ENCODE assay signal across 8 mouse cellular contexts in genomic region chr7:142483136-142483535, GRCm38 (mm10). TPM values are rescaled to one million over a fixed set of nuclear protein-coding genes. Genes with fewer than 3 reads are reported as not detected.
DNase-seq lines count a peak whose midpoint lies in the region; ATAC-seq lines count a peak whose summit lies in the region.

No protein-coding gene starts in this region.

- peaks cover 30% of the 10 kb centered on the region for H3K4me1 ChIP-seq in hindbrain, embryonic 15.5 days (replicated peaks)
- H3K4me1 ChIP-seq in hindbrain, embryonic 16.5 days (ENCODE audit: control insufficient read depth, insufficient read depth, low read depth, low read length), result peaks cover 18% of the 10 kb centered on the region
- H3K4me1 ChIP-seq in heart, embryonic 14.5 days (ENCODE audit: control insufficient read depth in 2 of 2, insufficient read depth in 2 of 2, low read length in 2 of 2), result peaks cover 63 to 77% of the 10 kb centered on the region in 2 experiments
- peaks cover 17% of the 10 kb centered on the region for H3K4me1 ChIP-seq in midbrain, embryonic 16.5 days (ENCODE audit: control insufficient read depth, insufficient read depth, low read length)

- DNase-seq in embryo, embryonic 9.5 days (ENCODE audit: extremely low spot score), result peak; percentile 39
- DNase-seq in layer of hippocampus, adult 9-11 months, result no peak
- DNase-seq in adrenal gland, adult (ENCODE audit: inconsistent age in 2 of 2, low spot score in 1 of 2), result no peak
- DNase-seq in right cerebral cortex, adult 18-20 months, result no peak

- 51% methylated on average over 11 of the region's 11 CpGs for WGBS in hindbrain, embryonic 15.5 days
- 50% methylated on average over 11 of the region's 11 CpGs for WGBS in hindbrain, embryonic 16.5 days
- 7% methylated on average over 11 of the region's 11 CpGs for WGBS in heart, embryonic 14.5 days
- 51% methylated on average over 11 of the region's 11 CpGs for WGBS in midbrain, embryonic 16.5 days

- ATAC-seq in hindbrain, embryonic 15.5 days (ENCODE audit: low FRiP score, low read depth), result no peak
- no peak for ATAC-seq in hindbrain, embryonic 16.5 days
- ATAC-seq in heart, embryonic 14.5 days (ENCODE audit: insufficient number of reproducible peaks, insufficient read depth, low FRiP score, low read depth), result peak; percentile 47
- ATAC-seq in midbrain, embryonic 16.5 days, result no peak

- no peak overlapping the region for H3K9ac ChIP-seq in hindbrain, embryonic 15.5 days
- no peak overlapping the region for H3K9ac ChIP-seq in hindbrain, embryonic 16.5 days (ENCODE audit: low read depth, low read length)
- H3K9ac ChIP-seq in heart, embryonic 14.5 days (ENCODE audit: low read length), result peak overlapping the region; percentile 76; the same call in 1 of the 2 replicates
- no peak overlapping the region for H3K9ac ChIP-seq in midbrain, embryonic 16.5 days (ENCODE audit: low read depth, low read length)

- H3K4me3 ChIP-seq in hindbrain, embryonic 15.5 days, result no peak overlapping the region
- no peak overlapping the region for H3K4me3 ChIP-seq in hindbrain, embryonic 16.5 days (ENCODE audit: low read length)
- H3K4me3 ChIP-seq in heart, embryonic 14.5 days (ENCODE audit: control insufficient read depth in 1 of 2, insufficient read depth in 1 of 2, low read depth in 1 of 2, low read length in 2 of 2), result no peak overlapping the region
- H3K4me3 ChIP-seq in midbrain, embryonic 16.5 days (ENCODE audit: low read depth, low read length), result no peak overlapping the region

- H3K27ac ChIP-seq in hindbrain, embryonic 15.5 days (replicated peaks), result peak overlapping the region; percentile 68
- no peak overlapping the region; the same call in 1 of the 2 replicates for H3K27ac ChIP-seq in hindbrain, embryonic 16.5 days (ENCODE audit: low read depth, low read length)
- peak overlapping the region; percentile 94 to 98 for H3K27ac ChIP-seq in heart, embryonic 14.5 days (replicated peaks in 1 of 2; ENCODE audit: control insufficient read depth in 1 of 2, insufficient read depth in 1 of 2, low read depth in 2 of 2, low read length in 2 of 2)
- H3K27ac ChIP-seq in midbrain, embryonic 16.5 days (ENCODE audit: low read length), result peak overlapping the region; percentile 19; the same call in 1 of the 2 replicates

- H3K36me3 ChIP-seq in hindbrain, embryonic 15.5 days, result no peaks in the 10 kb centered on the region
- H3K36me3 ChIP-seq in hindbrain, embryonic 16.5 days (ENCODE audit: control insufficient read depth, insufficient read depth, low read length), result no peaks in the 10 kb centered on the region
- H3K36me3 ChIP-seq in heart, embryonic 14.5 days (ENCODE audit: control insufficient read depth, insufficient read depth, low read length), result peaks cover 17% of the 10 kb centered on the region; the same call in 1 of the 2 replicates
- H3K36me3 ChIP-seq in midbrain, embryonic 16.5 days (ENCODE audit: control insufficient read depth, insufficient read depth, low read length), result no peaks in the 10 kb centered on the region

- no peak overlapping the region for H3K4me2 ChIP-seq in hindbrain, embryonic 15.5 days
- no peak overlapping the region for H3K4me2 ChIP-seq in hindbrain, embryonic 16.5 days (ENCODE audit: low read length)
- no peak overlapping the region; the same call in 1 of the 2 replicates for H3K4me2 ChIP-seq in heart, embryonic 14.5 days (ENCODE audit: low read length)
- no peak overlapping the region for H3K4me2 ChIP-seq in midbrain, embryonic 16.5 days (ENCODE audit: low read length)

- no peaks in the 10 kb centered on the region for H3K9me3 ChIP-seq in hindbrain, embryonic 15.5 days
- H3K9me3 ChIP-seq in hindbrain, embryonic 16.5 days (ENCODE audit: control insufficient read depth, low read length), result no peaks in the 10 kb centered on the region
- H3K9me3 ChIP-seq in heart, embryonic 14.5 days (ENCODE audit: control insufficient read depth, low read length), result no peaks in the 10 kb centered on the region
- H3K9me3 ChIP-seq in midbrain, embryonic 16.5 days (replicated peaks; ENCODE audit: control insufficient read depth, low read length, poor library complexity, severe bottlenecking), result no peaks in the 10 kb centered on the region

- no peaks in the 10 kb centered on the region for H3K27me3 ChIP-seq in hindbrain, embryonic 15.5 days
- H3K27me3 ChIP-seq in hindbrain, embryonic 16.5 days (replicated peaks; ENCODE audit: control insufficient read depth, insufficient read depth, low read length), result no peaks in the 10 kb centered on the region; the same call in 1 of the 2 replicates
- no peaks in the 10 kb centered on the region for H3K27me3 ChIP-seq in heart, embryonic 14.5 days (ENCODE audit: control insufficient read depth, insufficient read depth, low read length)
- H3K27me3 ChIP-seq in midbrain, embryonic 16.5 days (ENCODE audit: control insufficient read depth, insufficient read depth, low read depth, low read length), result no peaks in the 10 kb centered on the region

RNA-seq across cellular contexts. Expression of gene Tnnt3, which starts 15.5 kb away (rescaled TPM):
- polyA plus RNA-seq in hindbrain, embryonic 15.5 days (2015; fragmentation: Nextera tagmentation; extraction: Ambion mirVana), result 3.3 and 3.6 TPM in 2 replicates
- polyA plus RNA-seq in hindbrain, embryonic 16.5 days (2015; fragmentation: Nextera tagmentation; extraction: Ambion mirVana), result 3.1 and 25.7 TPM in 2 replicates
- polyA plus RNA-seq in heart, embryonic 14.5 days (2014; fragmentation: Nextera tagmentation; extraction: Ambion mirVana), result 3.9 and 5.8 TPM in 2 replicates
- 0.91 and 1.6 TPM in 2 replicates for polyA plus RNA-seq in midbrain, embryonic 16.5 days (2015; fragmentation: Nextera tagmentation; extraction: Ambion mirVana)

RNA-seq across cellular contexts. Expression of gene Lsp1, which starts 22.5 kb away (rescaled TPM):
- 4.5 and 7.6 TPM in 2 replicates for polyA plus RNA-seq in hindbrain, embryonic 15.5 days (2015; fragmentation: Nextera tagmentation; extraction: Ambion mirVana)
- polyA plus RNA-seq in hindbrain, embryonic 16.5 days (2015; fragmentation: Nextera tagmentation; extraction: Ambion mirVana), result 5.5 and 6.0 TPM in 2 replicates
- 48.6 and 49.3 TPM in 2 replicates for polyA plus RNA-seq in heart, embryonic 14.5 days (2014; fragmentation: Nextera tagmentation; extraction: Ambion mirVana)
- polyA plus RNA-seq in midbrain, embryonic 16.5 days (2015; fragmentation: Nextera tagmentation; extraction: Ambion mirVana), result 4.8 and 5.1 TPM in 2 replicates

RNA-seq across cellular contexts. Expression of gene Tnni2, which starts 41.5 kb away (rescaled TPM):
- polyA plus RNA-seq in hindbrain, embryonic 15.5 days (2015; fragmentation: Nextera tagmentation; extraction: Ambion mirVana), result 0.79 and 1.4 TPM in 2 replicates
- polyA plus RNA-seq in hindbrain, embryonic 16.5 days (2015; fragmentation: Nextera tagmentation; extraction: Ambion mirVana), result 2.0 and 22.5 TPM in 2 replicates
- 24.1 and 31.7 TPM in 2 replicates for polyA plus RNA-seq in heart, embryonic 14.5 days (2014; fragmentation: Nextera tagmentation; extraction: Ambion mirVana)
- 0.51 and 0.78 TPM in 2 replicates for polyA plus RNA-seq in midbrain, embryonic 16.5 days (2015; fragmentation: Nextera tagmentation; extraction: Ambion mirVana)

RNA-seq across cellular contexts. Expression of gene Syt8, which starts 48.5 kb away (rescaled TPM):
- not detected in 2 replicates for polyA plus RNA-seq in hindbrain, embryonic 15.5 days (2015; fragmentation: Nextera tagmentation; extraction: Ambion mirVana)
- polyA plus RNA-seq in hindbrain, embryonic 16.5 days (2015; fragmentation: Nextera tagmentation; extraction: Ambion mirVana), result not detected in 2 replicates
- not detected in 2 replicates for polyA plus RNA-seq in heart, embryonic 14.5 days (2014; fragmentation: Nextera tagmentation; extraction: Ambion mirVana)
- not detected in 2 replicates for polyA plus RNA-seq in midbrain, embryonic 16.5 days (2015; fragmentation: Nextera tagmentation; extraction: Ambion mirVana)

RNA-seq across cellular contexts. Expression of gene Mrpl23, which starts 49.4 kb away (rescaled TPM):
- 21.1 and 21.6 TPM in 2 replicates for polyA plus RNA-seq in hindbrain, embryonic 15.5 days (2015; fragmentation: Nextera tagmentation; extraction: Ambion mirVana)
- polyA plus RNA-seq in hindbrain, embryonic 16.5 days (2015; fragmentation: Nextera tagmentation; extraction: Ambion mirVana), result 22.3 and 26.2 TPM in 2 replicates
- 23.5 and 23.8 TPM in 2 replicates for polyA plus RNA-seq in heart, embryonic 14.5 days (2014; fragmentation: Nextera tagmentation; extraction: Ambion mirVana)
- polyA plus RNA-seq in midbrain, embryonic 16.5 days (2015; fragmentation: Nextera tagmentation; extraction: Ambion mirVana), result 15.6 and 18.6 TPM in 2 replicates
